12 mouse cellular contexts compared by ENCODE assay signal in genomic region chr8:121642804-121643203, GRCm38 (mm10). TPM values are rescaled to one million over a fixed set of nuclear protein-coding genes. Genes with fewer than 3 reads are reported as not detected.
DNase-seq lines count a peak whose midpoint lies in the region; ATAC-seq lines count a peak whose summit lies in the region.
"Had no signal": no experiment of that assay in that cellular context is flagged by ENCODE, and none has a peak within 500 bp of the region (broad histone marks: within the 10 kb centered on the region; RNA-seq: fewer than 3 reads in every experiment).

No protein-coding gene starts in this region.

- no peaks in the 10 kb centered on the region for H3K9me3 ChIP-seq in forebrain, embryonic 12.5 days
- H3K9me3 ChIP-seq in forebrain, embryonic 11.5 days (ENCODE audit: control insufficient read depth, low read length), result no peaks in the 10 kb centered on the region
- H3K9me3 ChIP-seq in limb, embryonic 13.5 days, result no peaks in the 10 kb centered on the region
- H3K9me3 ChIP-seq in limb, embryonic 10.5 days (replicated peaks), result no peaks in the 10 kb centered on the region
- no peaks in the 10 kb centered on the region for H3K9me3 ChIP-seq in forebrain, embryonic 15.5 days
- no peaks in the 10 kb centered on the region for H3K9me3 ChIP-seq in neural tube, embryonic 12.5 days
- H3K9me3 ChIP-seq: limb, embryonic 12.5 days; lung, embryonic 15.5 days had no signal

- H3K36me3 ChIP-seq in forebrain, embryonic 12.5 days (replicated peaks), result 0 out of 2 replicates have a peak, but pooled peaks cover 3% of the 10 kb centered on the region
- no peaks in the 10 kb centered on the region; the same call in 1 of the 2 replicates for H3K36me3 ChIP-seq in forebrain, embryonic 11.5 days (ENCODE audit: control insufficient read depth, insufficient read depth, low read length)
- peaks cover 4% of the 10 kb centered on the region; the same call in 1 of the 2 replicates for H3K36me3 ChIP-seq in limb, embryonic 13.5 days
- H3K36me3 ChIP-seq in limb, embryonic 10.5 days, result peaks cover 16% of the 10 kb centered on the region
- no peaks in the 10 kb centered on the region for H3K36me3 ChIP-seq in forebrain, embryonic 15.5 days
- no peaks in the 10 kb centered on the region for H3K36me3 ChIP-seq in neural tube, embryonic 12.5 days
- H3K36me3 ChIP-seq: lung, embryonic 15.5 days had no signal

- H3K27me3 ChIP-seq in forebrain, embryonic 12.5 days, result no peaks in the 10 kb centered on the region
- H3K27me3 ChIP-seq in forebrain, embryonic 11.5 days (ENCODE audit: control insufficient read depth, insufficient read depth, low read length), result no peaks in the 10 kb centered on the region
- H3K27me3 ChIP-seq in limb, embryonic 13.5 days, result no peaks in the 10 kb centered on the region
- H3K27me3 ChIP-seq in limb, embryonic 10.5 days (ENCODE audit: low read depth, poor library complexity, severe bottlenecking), result no peaks in the 10 kb centered on the region
- no peaks in the 10 kb centered on the region for H3K27me3 ChIP-seq in forebrain, embryonic 15.5 days
- no peaks in the 10 kb centered on the region for H3K27me3 ChIP-seq in neural tube, embryonic 12.5 days (replicated peaks)
- H3K27me3 ChIP-seq: limb, embryonic 12.5 days; lung, embryonic 15.5 days had no signal

- ATAC-seq in forebrain, embryonic 12.5 days (ENCODE audit: low FRiP score), result no peak
- ATAC-seq in forebrain, embryonic 11.5 days (replicated peaks; ENCODE audit: low FRiP score), result no peak
- ATAC-seq in limb, embryonic 13.5 days (ENCODE audit: low FRiP score, low read depth), result no peak
- ATAC-seq in forebrain, embryonic 15.5 days (replicated peaks), result no peak
- ATAC-seq in neural tube, embryonic 12.5 days (ENCODE audit: low FRiP score, low read depth), result no peak

- H3K4me3 ChIP-seq in forebrain, embryonic 12.5 days (replicated peaks), result no peak overlapping the region
- H3K4me3 ChIP-seq in forebrain, embryonic 11.5 days (ENCODE audit: low read depth, low read length), result no peak overlapping the region
- H3K4me3 ChIP-seq in limb, embryonic 13.5 days, result no peak overlapping the region
- no peak overlapping the region for H3K4me3 ChIP-seq in limb, embryonic 10.5 days
- H3K4me3 ChIP-seq in forebrain, embryonic 15.5 days, result no peak overlapping the region
- H3K4me3 ChIP-seq in neural tube, embryonic 12.5 days, result no peak overlapping the region
- H3K4me3 ChIP-seq: limb, embryonic 12.5 days; lung, embryonic 15.5 days had no signal

- H3K27ac ChIP-seq in forebrain, embryonic 12.5 days, result 0 out of 2 replicates have a peak overlapping the region, but pooled peaks have one; percentile 21
- no peak overlapping the region for H3K27ac ChIP-seq in forebrain, embryonic 11.5 days (ENCODE audit: low read depth, low read length)
- no peak overlapping the region for H3K27ac ChIP-seq in limb, embryonic 13.5 days
- H3K27ac ChIP-seq in limb, embryonic 10.5 days, result no peak overlapping the region
- peak overlapping the region; percentile 13 for H3K27ac ChIP-seq in forebrain, embryonic 15.5 days (replicated peaks)
- H3K27ac ChIP-seq in neural tube, embryonic 12.5 days, result no peak overlapping the region
- H3K27ac ChIP-seq: limb, embryonic 12.5 days; lung, embryonic 15.5 days had no signal

- 79% methylated on average over 3 of the region's 3 CpGs for WGBS in forebrain, embryonic 12.5 days
- 87% methylated on average over 3 of the region's 3 CpGs for WGBS in forebrain, embryonic 11.5 days
- WGBS in limb, embryonic 13.5 days, result 77% methylated on average over 3 of the region's 3 CpGs
- 79% methylated on average over 3 of the region's 3 CpGs for WGBS in limb, embryonic 10.5 days
- 58% methylated on average over 3 of the region's 3 CpGs for WGBS in forebrain, embryonic 15.5 days
- 86% methylated on average over 3 of the region's 3 CpGs for WGBS in neural tube, embryonic 12.5 days

- H3K9ac ChIP-seq in forebrain, embryonic 12.5 days, result peak overlapping the region; percentile 25; the same call in 1 of the 2 replicates
- H3K9ac ChIP-seq in forebrain, embryonic 11.5 days (ENCODE audit: low read length), result no peak overlapping the region
- H3K9ac ChIP-seq in limb, embryonic 13.5 days, result 0 out of 2 replicates have a peak overlapping the region, but pooled peaks have one; percentile 3
- H3K9ac ChIP-seq in forebrain, embryonic 15.5 days (replicated peaks), result no peak overlapping the region; the same call in 1 of the 2 replicates
- peak overlapping the region; percentile 27 for H3K9ac ChIP-seq in neural tube, embryonic 12.5 days
- H3K9ac ChIP-seq: limb, embryonic 12.5 days; lung, embryonic 15.5 days had no signal

- peaks cover 42% of the 10 kb centered on the region for H3K4me1 ChIP-seq in forebrain, embryonic 12.5 days
- no peaks in the 10 kb centered on the region; the same call in 1 of the 2 replicates for H3K4me1 ChIP-seq in forebrain, embryonic 11.5 days (replicated peaks; ENCODE audit: control insufficient read depth, insufficient read depth, low read length)
- H3K4me1 ChIP-seq in limb, embryonic 13.5 days, result peaks cover 22% of the 10 kb centered on the region
- H3K4me1 ChIP-seq in limb, embryonic 10.5 days, result peaks cover 25% of the 10 kb centered on the region; the same call in 1 of the 2 replicates
- H3K4me1 ChIP-seq in forebrain, embryonic 15.5 days, result peaks cover 60% of the 10 kb centered on the region
- peaks cover 42% of the 10 kb centered on the region for H3K4me1 ChIP-seq in neural tube, embryonic 12.5 days

- DNase-seq in forebrain, embryonic 11.5 days (ENCODE audit: low spot score), result no peak
- DNase-seq in limb, embryonic 10.5 days (ENCODE audit: low spot score), result no peak
- no peak for DNase-seq in right cerebral cortex, adult 2 months (ENCODE audit: low spot score in 2 of 2)
- DNase-seq in layer of hippocampus, adult 11-12 months (ENCODE audit: low spot score), result no peak
- DNase-seq: cerebellum, postnatal 14 days; kidney, adult 11 months had no signal

- 0 out of 2 replicates have a peak overlapping the region, but pooled peaks have one; percentile 1 for H3K4me2 ChIP-seq in forebrain, embryonic 12.5 days
- no peak overlapping the region for H3K4me2 ChIP-seq in forebrain, embryonic 11.5 days (ENCODE audit: low read depth, low read length, severe bottlenecking)
- no peak overlapping the region for H3K4me2 ChIP-seq in limb, embryonic 13.5 days (replicated peaks)
- no peak overlapping the region for H3K4me2 ChIP-seq in forebrain, embryonic 15.5 days (replicated peaks)
- no peak overlapping the region for H3K4me2 ChIP-seq in neural tube, embryonic 12.5 days (replicated peaks)
- H3K4me2 ChIP-seq: limb, embryonic 12.5 days; lung, embryonic 15.5 days had no signal

RNA-seq across cellular contexts. Expression of gene Zcchc14, which starts 9.9 kb away (rescaled TPM):
- polyA plus RNA-seq in forebrain, embryonic 12.5 days (2016; fragmentation: Nextera tagmentation; extraction: Ambion mirVana), result 28.3 and 30.5 TPM in 2 replicates
- polyA plus RNA-seq in forebrain, embryonic 11.5 days (2014; fragmentation: Nextera tagmentation; extraction: Ambion mirVana), result 27.1 and 27.4 TPM in 2 replicates
- polyA plus RNA-seq in limb, embryonic 13.5 days (2015; fragmentation: Nextera tagmentation; extraction: Ambion mirVana), result 18.4 and 20.1 TPM in 2 replicates
- polyA plus RNA-seq in limb, embryonic 10.5 days (2016; fragmentation: Nextera tagmentation; extraction: Ambion mirVana), result 13.8 and 15.2 TPM in 2 replicates
- polyA plus RNA-seq in forebrain, embryonic 15.5 days (2015; fragmentation: Nextera tagmentation; extraction: Ambion mirVana), result 36.7 and 39.2 TPM in 2 replicates
- 23.1 and 23.9 TPM in 2 replicates for polyA plus RNA-seq in neural tube, embryonic 12.5 days (2016; fragmentation: Nextera tagmentation; extraction: Ambion mirVana)

RNA-seq across cellular contexts. Expression of gene Map1lc3b, which starts 52.6 kb away (rescaled TPM):
- 248 and 250 TPM in 2 replicates for polyA plus RNA-seq in forebrain, embryonic 12.5 days (2016; fragmentation: Nextera tagmentation; extraction: Ambion mirVana)
- polyA plus RNA-seq in forebrain, embryonic 11.5 days (2014; fragmentation: Nextera tagmentation; extraction: Ambion mirVana), result 213 and 217 TPM in 2 replicates
- polyA plus RNA-seq in limb, embryonic 13.5 days (2015; fragmentation: Nextera tagmentation; extraction: Ambion mirVana), result 189 and 193 TPM in 2 replicates
- polyA plus RNA-seq in limb, embryonic 10.5 days (2016; fragmentation: Nextera tagmentation; extraction: Ambion mirVana), result 179 and 189 TPM in 2 replicates
- polyA plus RNA-seq in forebrain, embryonic 15.5 days (2015; fragmentation: Nextera tagmentation; extraction: Ambion mirVana), result 394 and 395 TPM in 2 replicates
- polyA plus RNA-seq in neural tube, embryonic 12.5 days (2016; fragmentation: Nextera tagmentation; extraction: Ambion mirVana), result 344 and 353 TPM in 2 replicates

Comparison
In these comparisons a context has a peak if more than half of its experiments do, and no peak if none do; other contexts are left out.
1. H3K27ac ChIP-seq: peak in forebrain, embryonic 12.5 days (single experiment) and forebrain, embryonic 15.5 days (single experiment); none in forebrain, embryonic 11.5 days (single experiment), limb, embryonic 13.5 days (single experiment), limb, embryonic 10.5 days (single experiment) and neural tube, embryonic 12.5 days (single experiment).
2. H3K9ac ChIP-seq: peak in forebrain, embryonic 12.5 days (single experiment), limb, embryonic 13.5 days (single experiment) and neural tube, embryonic 12.5 days (single experiment); none in forebrain, embryonic 11.5 days (single experiment) and forebrain, embryonic 15.5 days (single experiment).